Mouse (Mus musculus): ENCODE data around the gene Rad17. TPM values are rescaled to one million over a fixed set of nuclear protein-coding genes. Genes with fewer than 3 reads are reported as not detected.

Rad17 gene
- 20.9 and 21.2 TPM in 2 replicates for polyA plus RNA-seq (2015; fragmentation: Nextera tagmentation; extraction: Ambion mirVana)

DNA sequence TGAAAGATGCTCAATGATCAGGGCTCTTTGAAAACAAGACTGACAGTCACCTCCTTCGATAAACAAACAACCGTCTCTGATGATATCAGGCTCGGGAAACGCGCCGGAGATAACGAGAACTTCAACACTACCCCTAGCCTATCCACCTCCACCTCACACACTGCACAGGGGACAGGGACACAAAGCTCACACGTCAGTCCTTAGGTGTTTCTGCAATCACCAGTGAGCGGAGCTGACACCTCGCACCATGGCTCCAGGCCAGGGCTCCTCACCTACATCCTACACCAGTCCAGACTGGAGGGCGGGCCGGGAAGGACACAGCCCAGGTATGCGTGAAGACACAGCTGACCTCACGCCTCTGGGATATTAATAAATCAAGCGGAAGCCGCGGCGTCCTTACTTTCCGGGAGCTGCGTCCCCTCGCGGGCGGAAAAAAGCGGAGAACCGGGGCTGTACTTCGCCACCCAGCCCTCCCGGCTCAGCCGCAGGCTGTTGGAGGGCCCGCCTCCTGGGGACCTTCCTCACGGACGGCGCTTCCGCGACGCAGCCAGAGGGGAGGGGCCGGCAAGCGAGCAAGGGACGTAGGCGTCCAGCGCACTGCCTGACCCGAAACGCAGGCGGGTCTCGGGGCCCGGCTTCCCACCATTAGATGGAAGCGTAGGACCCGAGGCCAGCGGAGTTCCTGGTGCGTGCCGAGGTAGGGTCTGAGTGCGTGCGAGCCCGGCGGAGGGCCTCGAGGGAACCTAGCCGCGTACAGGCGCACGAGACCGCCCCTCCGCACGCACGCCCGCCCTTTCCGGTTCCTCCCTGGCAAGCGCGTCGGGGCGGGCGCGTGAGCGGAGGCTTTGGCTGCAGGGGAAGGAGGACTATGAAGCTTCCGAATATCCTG is at the start of gene Rad17, which contains the start of gene Ak6:
Gene Rad17, minus strand, starts transcription at position 502 of the 889 bp plus-strand sequence.
Gene Ak6, plus strand, starts transcription at position 430 of the 889 bp plus-strand sequence.
- Histone ChIP-seq H3K9me3 (no peaks in the 10 kb centered on the region), H3K36me3 (peaks cover 12% of the 10 kb centered on the region), H3K4me1 (replicated peaks) (peaks cover 13% of the 10 kb centered on the region), H3K4me3 (replicated peaks) (peak within 1 kb of the TSS; percentile 97), H3K27ac (peak within 1 kb of the TSS; percentile 97), H3K27me3 (no peaks in the 10 kb centered on the region), H3K9ac (replicated peaks) (peak within 1 kb of the TSS; percentile 95), H3K4me2 (replicated peaks) (peak within 1 kb of the TSS; percentile 87)
- under 1% methylated on average over 71 of the region's 73 CpGs for WGBS
- peak; percentile 98 for ATAC-seq

GRCm38 (mm10) chr13:100698866-100699265 is 48.0 kb upstream of the Rad17 start:
- no peak overlapping the region for H3K4me2 ChIP-seq (replicated peaks)
- no peak overlapping the region for H3K4me3 ChIP-seq (replicated peaks)
- no peaks in the 10 kb centered on the region for H3K9me3 ChIP-seq
- peaks cover 64% of the 10 kb centered on the region for H3K36me3 ChIP-seq
- no peaks in the 10 kb centered on the region for H3K4me1 ChIP-seq (replicated peaks)
- no peak overlapping the region for H3K9ac ChIP-seq (replicated peaks)
- 97% methylated on average over 10 of the region's 10 CpGs for WGBS
- H3K27ac ChIP-seq, result no peak overlapping the region
- no peak for ATAC-seq
- H3K27me3 ChIP-seq, result no peaks in the 10 kb centered on the region

DNA sequence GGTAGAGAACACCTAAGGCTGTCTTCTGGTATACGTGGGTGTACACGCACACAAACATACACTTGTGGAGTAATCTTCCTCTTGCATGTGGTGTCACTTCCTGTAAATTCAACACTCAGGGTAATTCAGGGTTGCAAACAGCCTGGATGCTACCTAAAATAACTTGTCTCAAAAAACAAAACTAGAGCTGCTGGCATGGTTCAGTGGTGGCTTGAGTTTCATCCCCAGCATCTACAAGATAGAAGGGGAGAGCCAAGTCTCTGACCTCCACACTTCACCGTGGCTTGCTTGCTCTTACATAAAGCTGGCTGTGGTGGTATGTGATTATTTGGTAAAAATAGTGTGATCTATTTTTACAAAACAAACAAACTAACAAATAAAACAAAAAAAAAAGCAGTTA is 46.7 kb upstream of the Rad17 start:
- no peak for ATAC-seq
- 98% methylated on average over 3 of the region's 3 CpGs for WGBS
- peaks cover 52% of the 10 kb centered on the region for H3K36me3 ChIP-seq

DNA sequence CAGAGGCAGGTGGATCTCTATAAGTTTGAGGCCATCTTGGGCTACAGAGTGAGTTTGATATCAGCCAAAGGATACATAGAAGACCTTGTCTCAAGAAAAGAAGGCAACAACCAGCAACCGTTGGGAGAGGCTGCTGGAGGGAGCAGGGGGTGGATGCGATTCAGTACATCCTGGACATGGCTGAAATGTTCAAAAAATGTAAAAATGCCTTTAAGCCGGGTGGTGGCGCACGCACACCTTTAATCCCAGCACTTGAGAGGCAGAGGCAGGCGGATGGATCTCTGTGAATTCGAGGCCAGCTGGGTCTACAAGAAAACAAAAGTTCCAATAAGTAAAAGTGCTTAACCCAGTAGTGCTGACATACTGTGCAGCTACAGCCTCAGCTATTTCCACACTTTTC is 36.7 kb upstream of the Rad17 start:
- Histone ChIP-seq H3K4me1 (replicated peaks) (no peaks in the 10 kb centered on the region), H3K27ac (no peak overlapping the region), H3K36me3 (no peaks in the 10 kb centered on the region), H3K9me3 (no peaks in the 10 kb centered on the region), H3K27me3 (no peaks in the 10 kb centered on the region), H3K4me3 (replicated peaks) (no peak overlapping the region), H3K9ac (replicated peaks) (no peak overlapping the region), H3K4me2 (replicated peaks) (no peak overlapping the region)
- WGBS, result 67% methylated on average over 7 of the region's 7 CpGs
- ATAC-seq, result no peak

More for the DNA sequence above, 46.7 kb upstream of the Rad17 start:
- no peaks in the 10 kb centered on the region for H3K27me3 ChIP-seq
- no peak overlapping the region for H3K4me2 ChIP-seq (replicated peaks)
- no peak overlapping the region for H3K4me3 ChIP-seq (replicated peaks)
- H3K9me3 ChIP-seq, result no peaks in the 10 kb centered on the region
- no peak overlapping the region for H3K9ac ChIP-seq (replicated peaks)
- no peak overlapping the region for H3K27ac ChIP-seq
- H3K4me1 ChIP-seq (replicated peaks), result no peaks in the 10 kb centered on the region

DNA sequence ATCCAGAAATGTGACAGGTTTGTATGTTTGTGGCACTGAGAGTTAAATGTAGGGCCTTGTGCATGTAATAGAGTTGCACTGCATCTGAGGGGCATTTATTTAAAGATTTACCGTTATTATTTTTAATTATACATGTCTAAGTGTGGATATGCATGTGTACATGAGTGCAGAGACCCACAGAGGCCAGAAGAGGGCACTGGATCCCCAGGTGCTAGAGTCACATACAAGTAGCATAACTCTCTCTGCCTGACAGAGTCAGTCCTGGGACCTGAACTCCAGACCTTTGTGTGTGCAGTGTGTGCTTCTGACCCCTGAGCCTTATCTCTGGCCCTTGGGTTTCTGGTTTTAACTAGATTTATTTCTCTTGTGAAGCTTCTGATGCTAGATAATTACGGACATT is 33.5 kb upstream of the Rad17 start:
- Histone ChIP-seq H3K27ac (no peak overlapping the region), H3K9ac (replicated peaks) (no peak overlapping the region), H3K4me1 (replicated peaks) (no peaks in the 10 kb centered on the region), H3K4me3 (replicated peaks) (no peak overlapping the region), H3K27me3 (no peaks in the 10 kb centered on the region), H3K36me3 (no peaks in the 10 kb centered on the region), H3K4me2 (replicated peaks) (no peak overlapping the region), H3K9me3 (no peaks in the 10 kb centered on the region)
- no peak for ATAC-seq
- 74% methylated on average over 2 of the region's 2 CpGs for WGBS

GRCm38 (mm10) chr13:100682837-100683236 is 32.0 kb upstream of the Rad17 start:
- Histone ChIP-seq H3K36me3 (no peaks in the 10 kb centered on the region), H3K9me3 (no peaks in the 10 kb centered on the region), H3K4me3 (replicated peaks) (no peak overlapping the region), H3K27me3 (no peaks in the 10 kb centered on the region), H3K4me1 (replicated peaks) (no peaks in the 10 kb centered on the region), H3K4me2 (replicated peaks) (no peak overlapping the region), H3K9ac (replicated peaks) (no peak overlapping the region), H3K27ac (no peak overlapping the region)
- no peak for ATAC-seq
- 88% methylated on average over 2 of the region's 2 CpGs for whole genome bisulfite sequencing

DNA sequence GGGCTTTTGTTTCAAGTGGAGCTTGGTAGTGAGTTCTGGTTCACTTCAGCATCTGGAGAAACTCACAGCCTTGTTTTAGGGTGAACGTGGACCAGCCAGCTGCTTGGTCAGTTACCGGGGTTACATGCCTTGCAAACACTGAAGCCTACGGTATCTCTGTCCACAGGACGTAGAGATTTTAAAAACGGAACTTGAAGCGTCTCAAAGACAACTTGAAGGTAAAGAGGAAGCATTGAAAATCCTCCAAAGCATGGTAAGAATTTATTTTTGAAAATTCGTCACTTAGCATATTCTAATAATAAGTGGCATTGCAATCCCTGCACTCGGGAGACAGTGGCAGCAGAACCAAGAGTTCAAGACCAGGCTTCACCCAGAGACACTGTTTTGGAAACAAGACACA is 30.8 kb upstream of the Rad17 start:
- no peaks in the 10 kb centered on the region for H3K4me1 ChIP-seq (replicated peaks)
- no peaks in the 10 kb centered on the region for H3K9me3 ChIP-seq
- H3K4me2 ChIP-seq (replicated peaks), result no peak overlapping the region
- no peaks in the 10 kb centered on the region for H3K27me3 ChIP-seq
- H3K4me3 ChIP-seq (replicated peaks), result no peak overlapping the region
- no peak overlapping the region for H3K9ac ChIP-seq (replicated peaks)
- no peaks in the 10 kb centered on the region for H3K36me3 ChIP-seq
- 86% methylated on average over 8 of the region's 8 CpGs for WGBS
- H3K27ac ChIP-seq, result no peak overlapping the region
- ATAC-seq, result no peak

DNA sequence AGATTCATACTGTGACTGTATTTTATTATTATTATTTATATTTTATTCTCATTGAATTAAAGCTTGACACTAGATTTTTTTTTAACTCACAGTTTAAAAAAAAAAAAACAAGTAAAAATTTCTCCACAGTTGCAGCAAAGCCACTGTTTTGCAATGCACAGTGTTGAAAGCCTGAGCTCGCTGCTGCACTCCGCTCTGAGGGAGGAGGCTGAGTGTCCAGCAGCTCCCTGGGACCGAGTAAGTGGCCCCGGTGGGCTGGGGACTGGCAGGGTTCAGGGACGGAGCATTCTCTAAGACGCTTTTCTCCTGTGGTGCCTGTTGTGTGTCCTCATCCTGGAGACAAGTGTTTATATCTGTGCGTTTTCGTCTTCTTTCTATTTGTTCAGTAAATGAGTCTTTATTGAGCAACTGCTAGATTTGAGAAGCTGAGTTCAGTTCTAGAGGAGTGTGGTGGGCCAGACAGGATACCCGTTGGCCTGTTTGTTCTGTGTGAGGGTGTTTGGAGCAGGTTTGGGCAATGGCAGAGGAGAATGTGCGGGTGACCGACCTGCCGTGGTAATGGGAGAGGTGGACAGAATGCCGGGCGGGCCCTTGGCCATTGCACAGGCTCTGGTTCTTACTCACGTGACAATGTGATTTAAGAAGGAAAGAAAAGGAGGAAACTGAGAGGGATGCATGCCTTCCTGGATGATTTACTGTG is 25.2 kb upstream of the Rad17 start:
- no peak overlapping the region for H3K27ac ChIP-seq
- 0 out of 2 replicates have a peak, but pooled peaks cover 3% of the 10 kb centered on the region for H3K9me3 ChIP-seq
- 91% methylated on average over 15 of the region's 15 CpGs for WGBS
- no peak overlapping the region for H3K4me2 ChIP-seq (replicated peaks)
- H3K4me1 ChIP-seq (replicated peaks), result no peaks in the 10 kb centered on the region
- no peaks in the 10 kb centered on the region for H3K36me3 ChIP-seq
- H3K4me3 ChIP-seq (replicated peaks), result no peak overlapping the region
- no peaks in the 10 kb centered on the region for H3K27me3 ChIP-seq
- no peak for ATAC-seq
- H3K9ac ChIP-seq (replicated peaks), result no peak overlapping the region

GRCm38 (mm10) chr13:100670181-100670741 is 19.4 kb upstream of the Rad17 start:
- peak overlapping the region; percentile 57 for H3K9ac ChIP-seq (replicated peaks)

DNA sequence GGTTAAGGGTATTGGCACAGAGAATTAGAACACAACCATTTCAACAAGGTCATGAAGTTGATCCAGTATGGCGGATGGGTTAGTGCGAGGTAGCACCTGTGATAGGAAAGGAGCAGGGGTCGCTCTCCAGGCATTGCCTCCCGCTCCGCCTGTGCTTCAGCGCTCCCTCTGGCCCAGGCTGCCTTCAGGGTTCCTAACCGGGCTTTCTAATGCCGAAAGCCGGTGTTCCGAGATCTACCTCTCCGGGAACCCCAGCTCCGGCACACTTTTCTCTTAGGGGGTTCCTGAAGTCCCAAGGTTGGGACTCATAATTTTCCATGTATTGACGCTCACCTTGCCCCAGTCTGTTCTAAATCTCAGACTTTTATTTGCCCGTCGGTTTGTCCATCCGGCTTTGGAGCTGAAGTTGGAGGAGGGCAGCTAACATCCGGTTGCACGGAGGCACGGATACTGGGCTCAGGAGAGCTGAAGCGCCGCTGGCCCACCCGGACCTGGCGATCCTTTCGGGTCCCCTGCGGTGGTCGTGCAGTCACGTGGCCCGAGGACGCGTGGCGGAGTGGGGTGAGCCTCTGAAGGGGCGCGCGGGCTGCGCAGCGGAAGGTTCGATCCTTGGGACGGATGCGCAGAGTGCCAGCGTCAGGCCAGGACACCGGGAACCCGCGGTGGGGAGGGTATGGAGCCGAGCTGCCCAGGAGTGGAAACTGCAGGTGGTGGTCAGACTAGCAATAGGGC is 18.6 kb upstream of the Rad17 start, which contains the start of gene Ccdc125:
Gene Ccdc125, plus strand, starts transcription at position 427 of the 732 bp plus-strand sequence.
- Histone ChIP-seq H3K27ac (no peak within 1 kb of the TSS), H3K9ac (replicated peaks) (peak within 1 kb of the TSS; percentile 57), H3K9me3 (0 out of 2 replicates have a peak, but pooled peaks cover 3% of the 10 kb centered on the region), H3K27me3 (0 out of 2 replicates have a peak, but pooled peaks cover 5% of the 10 kb centered on the region), H3K4me2 (replicated peaks) (peak within 1 kb of the TSS; percentile 82), H3K36me3 (peaks cover 16% of the 10 kb centered on the region), H3K4me3 (replicated peaks) (peak within 1 kb of the TSS; percentile 54), H3K4me1 (replicated peaks) (peaks cover 11% of the 10 kb centered on the region)
- peak; percentile 74 for ATAC-seq
- under 1% methylated on average over 44 of the region's 44 CpGs for WGBS

More at GRCm38 (mm10) chr13:100670181-100670741, 19.4 kb upstream of the Rad17 start:
- no peak for ATAC-seq
- Histone ChIP-seq H3K4me1 (replicated peaks) (peaks cover 11% of the 10 kb centered on the region), H3K27ac (no peak overlapping the region), H3K36me3 (peaks cover 16% of the 10 kb centered on the region), H3K27me3 (0 out of 2 replicates have a peak, but pooled peaks cover 5% of the 10 kb centered on the region), H3K9me3 (0 out of 2 replicates have a peak, but pooled peaks cover 3% of the 10 kb centered on the region), H3K4me3 (replicated peaks) (peak overlapping the region; percentile 54), H3K4me2 (replicated peaks) (peak overlapping the region; percentile 82)
- 58% methylated on average over 9 of the region's 9 CpGs for WGBS

GRCm38 (mm10) chr13:100659864-100660456 is 9.1 kb upstream of the Rad17 start:
- no peaks in the 10 kb centered on the region for H3K4me1 ChIP-seq (replicated peaks)
- H3K9me3 ChIP-seq, result no peaks in the 10 kb centered on the region
- H3K36me3 ChIP-seq, result peaks cover 21% of the 10 kb centered on the region; the same call in 1 of the 2 replicates
- no peak overlapping the region for H3K4me3 ChIP-seq (replicated peaks)
- H3K27ac ChIP-seq, result no peak overlapping the region
- H3K27me3 ChIP-seq, result no peaks in the 10 kb centered on the region
- H3K4me2 ChIP-seq (replicated peaks), result no peak overlapping the region
- H3K9ac ChIP-seq (replicated peaks), result no peak overlapping the region
- WGBS, result 54% methylated on average over 4 of the region's 4 CpGs
- ATAC-seq, result peak; percentile 43; the same call in 1 of the 2 replicates

Measured in midbrain, embryonic 13.5 days (tissue).